Mouse (Mus musculus): Measurements from ENCODE around the gene Poc1b. TPM values are rescaled to one million over a fixed set of nuclear protein-coding genes. Genes with fewer than 3 reads are reported as not detected.

Poc1b gene
- total RNA-seq, 2 experiments from 2014 or later, result 13.4 to 42.6 TPM

- ATAC-seq (replicated peaks; ENCODE audit: poor library complexity, severe bottlenecking), result no peak
These were observed 137.9 kb downstream of the Poc1b start for GRCm38 (mm10) chr10:99244655-99245260.

DNA sequence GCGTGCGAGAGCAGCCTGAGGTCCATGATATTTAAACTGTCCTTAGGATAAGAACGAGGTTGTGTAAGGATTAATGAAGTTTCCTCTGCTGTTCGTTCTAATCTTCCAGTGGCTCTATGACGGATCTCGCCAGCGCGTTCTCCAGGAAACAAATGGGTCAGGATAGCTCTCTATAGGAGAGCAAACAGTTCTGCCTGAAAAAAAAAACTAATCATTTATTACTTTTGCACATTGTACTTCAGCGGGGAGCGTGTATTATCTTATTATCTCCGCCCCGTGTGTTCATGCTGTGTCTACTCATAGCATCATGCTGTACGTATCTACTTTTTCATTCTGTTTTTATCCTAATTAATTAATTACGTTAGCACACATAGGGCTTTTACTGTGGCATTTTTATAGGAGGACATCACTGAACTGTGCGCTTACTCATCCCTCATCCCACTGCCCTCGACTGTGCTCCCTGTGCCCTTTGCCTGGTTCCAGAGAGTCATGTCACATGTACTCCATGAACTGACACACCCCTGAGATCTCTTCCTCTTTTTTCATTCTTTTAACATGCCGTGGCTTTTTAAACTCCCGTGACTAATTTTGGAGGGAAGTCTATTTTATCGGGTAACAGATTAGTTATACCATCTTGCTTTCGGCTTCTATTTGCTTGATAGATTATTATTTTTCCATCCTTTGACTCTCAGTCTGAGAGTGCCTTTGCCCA lies 140.1 kb downstream of the Poc1b start:
- ATAC-seq (replicated peaks; ENCODE audit: poor library complexity, severe bottlenecking), result peak; percentile 57

Other genes with a start within 250 kb of the Poc1b start
- 32.1 and 40.7 TPM in 2 replicates for gene Atp2b1, start 192.6 kb upstream of the Poc1b start, total RNA-seq (2014; fragmentation: Nextera tagmentation)
- 54.3 and 61.8 TPM in 2 replicates for gene Atp2b1, start 192.6 kb upstream of the Poc1b start, total RNA-seq (2017)
- 6.5 and 8.3 TPM in 2 replicates for gene Galnt4, start 1.1 kb downstream of the Poc1b start, total RNA-seq (2014; fragmentation: Nextera tagmentation)
- gene Galnt4, start 1.1 kb downstream of the Poc1b start, total RNA-seq (2017), result 12.2 and 14.5 TPM in 2 replicates
- 0.49 TPM in 1 of 2 replicates, not detected in the other for gene Phxr2, start 19.3 kb downstream of the Poc1b start, total RNA-seq (2014; fragmentation: Nextera tagmentation)
- gene Phxr2, start 19.3 kb downstream of the Poc1b start, total RNA-seq (2017), result not detected in 2 replicates
- gene Dusp6, start 156.2 kb downstream of the Poc1b start, total RNA-seq (2014; fragmentation: Nextera tagmentation), result 11.6 and 12.2 TPM in 2 replicates
- gene Dusp6, start 156.2 kb downstream of the Poc1b start, total RNA-seq (2017), result 20.0 and 26.9 TPM in 2 replicates